Mouse (Mus musculus) cerebellum, postnatal 10 days (tissue): ENCODE results near the gene Mgat2.
A peak's percentile ranks its signal among the peaks of the same experiment; 100 is the strongest.
"Not testable (repeated sequence)": the region's sequence is repeated elsewhere in the genome, so short reads cannot be mapped to it uniquely, and the experiment has no call there.

Experiments used
- DNase-seq, 2 experiments: peaks; one replicate each; pipeline ENCODE4 v3.0.0; 2021; ENCODE audit warnings: mixed read lengths in 2 of 2

Mgat2 gene

GRCm38 (mm10) chr12:69183583-69184308, at the start of gene Mgat2, which contains the start of gene Rpl36al:
Gene Mgat2, plus strand, starts transcription at chr12:69184157.
Gene Rpl36al, minus strand, starts transcription at chr12:69184083.
- peak; percentile 100 for DNase-seq

- DNase-seq: no peak
Measured at GRCm38 (mm10) chr12:69139201-69139600, 44.8 kb upstream of the Mgat2 start.

- DNase-seq: no peak
Measured at GRCm38 (mm10) chr12:69139841-69140240, 44.1 kb upstream of the Mgat2 start.

- DNase-seq: no peak
Measured at GRCm38 (mm10) chr12:69143460-69143859, 40.5 kb upstream of the Mgat2 start.

GRCm38 (mm10) chr12:69147166-69147735, 36.7 kb upstream of the Mgat2 start:
- no peak for DNase-seq

- no peak for DNase-seq
Measured at GRCm38 (mm10) chr12:69150049-69150448, 33.9 kb upstream of the Mgat2 start.

GRCm38 (mm10) chr12:69155923-69156322, 28.0 kb upstream of the Mgat2 start:
- DNase-seq: no peak

GRCm38 (mm10) chr12:69156436-69156835, 27.5 kb upstream of the Mgat2 start:
- DNase-seq: peak in 1 of 2 experiments; percentile 14

- no peak for DNase-seq
Measured at GRCm38 (mm10) chr12:69157107-69157506, 26.9 kb upstream of the Mgat2 start.

- no peak for DNase-seq
Measured at GRCm38 (mm10) chr12:69158366-69158764, 25.6 kb upstream of the Mgat2 start.

- peak; percentile 96 to 98 for DNase-seq
Measured at GRCm38 (mm10) chr12:69158765-69159577, 25.0 kb upstream of the Mgat2 start, which contains the start of gene Rps29. Gene Rps29, minus strand, starts transcription at chr12:69159186.

- peak; percentile 16 to 76 for DNase-seq
Measured at GRCm38 (mm10) chr12:69159578-69159940, 24.4 kb upstream of the Mgat2 start.

GRCm38 (mm10) chr12:69160677-69161076, 23.3 kb upstream of the Mgat2 start:
- DNase-seq: not testable (repeated sequence)

- DNase-seq: not testable (repeated sequence)
Measured at GRCm38 (mm10) chr12:69163586-69163985, 20.4 kb upstream of the Mgat2 start.

- no peak for DNase-seq
Measured at GRCm38 (mm10) chr12:69164904-69165303, 19.1 kb upstream of the Mgat2 start.

GRCm38 (mm10) chr12:69166861-69167581, 16.9 kb upstream of the Mgat2 start:
- DNase-seq: not testable (repeated sequence)

GRCm38 (mm10) chr12:69167656-69168460, 16.1 kb upstream of the Mgat2 start:
- no peak for DNase-seq

GRCm38 (mm10) chr12:69168461-69169106, 15.4 kb upstream of the Mgat2 start, which contains the start of gene Lrr1:
Gene Lrr1, plus strand, starts transcription at chr12:69168814.
- DNase-seq: peak; percentile 89 to 93

GRCm38 (mm10) chr12:69171307-69171706, 12.7 kb upstream of the Mgat2 start:
- no peak for DNase-seq

GRCm38 (mm10) chr12:69175975-69176374, 8.0 kb upstream of the Mgat2 start:
- DNase-seq: no peak

- DNase-seq: no peak
Measured at GRCm38 (mm10) chr12:69177526-69177925, 6.4 kb upstream of the Mgat2 start.
